Mouse (Mus musculus) forebrain, embryonic 10.5 days (tissue): ENCODE data around the gene 1500009C09Rik. TPM values are rescaled to one million over a fixed set of nuclear protein-coding genes. Genes with fewer than 3 reads are reported as not detected.

Experiments
- DNase-seq: peaks from one replicate; pipeline ENCODE4 v3.0.0-alpha.2; 2017; ENCODE audit warnings: low spot score; ENCODE audit errors: extremely low spot score
- H3K27ac ChIP-seq: fragments of 300-500 bp; sonication (generic); 2 replicates; pipeline ENCODE4 v1.5.1; 2016; ENCODE audit warnings: mild to moderate bottlenecking
- H3K27me3 ChIP-seq: fragments of 300-500 bp; sonication (generic); 2 replicates; pipeline ENCODE4 v1.6.1; 2016; ENCODE audit warnings: mild to moderate bottlenecking; ENCODE audit not compliant: poor library complexity, severe bottlenecking
- H3K36me3 ChIP-seq: fragments of 300-500 bp; sonication (generic); replicated peaks from 2 replicates; pipeline ENCODE4 v1.6.1; 2016; ENCODE audit warnings: mild to moderate bottlenecking, moderate library complexity
- H3K4me1 ChIP-seq: fragments of 300-500 bp; sonication (generic); 2 replicates; pipeline ENCODE4 v1.6.1; 2016
- H3K4me3 ChIP-seq: fragments of 300-500 bp; sonication (generic); 2 replicates; pipeline ENCODE4 v1.5.1; 2016; ENCODE audit warnings: mild to moderate bottlenecking, moderate library complexity
- H3K9me3 ChIP-seq: fragments of 300-500 bp; sonication (generic); 2 replicates; pipeline ENCODE4 v1.6.1; 2016; ENCODE audit warnings: mild to moderate bottlenecking, moderate library complexity
- WGBS: fragments of 180-500 bp; shearing (Covaris S2); methylation state at CpG from one replicate; pipeline ENCODE4 v1.1.7; 2016; 5-methylcytosine and 5-hydroxymethylcytosine counted together
- polyA plus RNA-seq: library from polyadenylated mRNA; unstranded; fragments of >200 nt; fragmentation: Nextera tagmentation; extraction: Ambion mirVana; gene quantifications from 2 replicates; pipeline ENCODE4 v1.2.1, GENCODE M21; 2016

1500009C09Rik gene
- polyA plus RNA-seq, 1 experiment from 2014 or later: not detected

DNA sequence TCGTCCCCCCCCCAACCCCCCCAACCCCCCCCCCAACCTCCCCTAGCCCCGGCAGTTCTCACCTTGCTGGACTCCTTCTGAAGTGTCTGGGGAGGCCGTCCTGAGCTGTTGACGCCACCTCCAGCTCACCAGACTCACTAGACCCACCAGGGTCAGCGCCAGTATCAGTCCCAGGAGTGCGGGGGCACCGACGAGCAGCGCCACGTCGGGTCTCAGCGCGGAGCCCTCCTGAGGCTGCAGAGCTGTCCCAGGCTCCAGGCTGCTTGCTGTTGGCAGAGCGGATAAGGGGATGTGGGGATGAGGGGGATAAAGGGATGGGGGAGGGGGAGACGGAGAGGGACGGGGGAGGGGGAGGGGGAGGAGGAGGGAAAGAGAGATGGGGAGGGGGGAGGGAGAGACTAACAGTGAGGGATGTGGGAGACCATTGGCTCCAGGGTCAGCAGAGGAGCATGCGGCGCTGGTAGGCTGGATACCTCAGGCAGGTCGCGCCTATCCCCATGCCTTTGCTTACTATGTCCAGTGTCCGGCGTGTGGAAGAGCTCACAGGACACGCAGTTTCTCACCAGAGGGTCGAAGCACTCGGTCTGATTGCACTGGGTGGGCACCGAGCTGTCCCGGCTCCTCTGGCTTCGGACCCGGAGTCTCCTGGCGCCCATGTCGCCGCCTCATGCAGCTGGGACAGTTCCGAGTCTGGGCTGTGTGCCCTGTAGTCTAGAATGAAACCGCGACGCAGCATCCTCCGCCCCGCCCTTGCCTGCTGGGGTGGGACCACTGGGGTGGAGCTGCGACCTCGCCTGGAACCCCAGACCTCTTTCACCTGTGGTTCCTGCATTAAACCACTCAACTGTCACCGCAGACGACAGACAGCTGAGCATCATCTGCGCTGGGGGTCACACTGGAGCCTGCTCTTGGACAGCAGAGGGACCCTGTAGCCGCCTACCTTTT lies 28.3 kb upstream of the 1500009C09Rik start, which contains the start of gene Tnfrsf13c:
TSS of gene Tnfrsf13c (minus strand) at position 713 of the 945 bp plus-strand sequence.
- peak within 1 kb of the TSS; percentile 50 for H3K4me3 ChIP-seq
- no peaks in the 10 kb centered on the region for H3K9me3 ChIP-seq
- peaks cover 48% of the 10 kb centered on the region for H3K4me1 ChIP-seq
- no peak for DNase-seq
- 2% methylated on average over 43 of the region's 44 CpGs for WGBS
- H3K27me3 ChIP-seq: peaks cover 63% of the 10 kb centered on the region
- peak within 1 kb of the TSS; percentile 48; the same call in 1 of the 2 replicates for H3K27ac ChIP-seq
- H3K36me3 ChIP-seq: no peaks in the 10 kb centered on the region

DNA sequence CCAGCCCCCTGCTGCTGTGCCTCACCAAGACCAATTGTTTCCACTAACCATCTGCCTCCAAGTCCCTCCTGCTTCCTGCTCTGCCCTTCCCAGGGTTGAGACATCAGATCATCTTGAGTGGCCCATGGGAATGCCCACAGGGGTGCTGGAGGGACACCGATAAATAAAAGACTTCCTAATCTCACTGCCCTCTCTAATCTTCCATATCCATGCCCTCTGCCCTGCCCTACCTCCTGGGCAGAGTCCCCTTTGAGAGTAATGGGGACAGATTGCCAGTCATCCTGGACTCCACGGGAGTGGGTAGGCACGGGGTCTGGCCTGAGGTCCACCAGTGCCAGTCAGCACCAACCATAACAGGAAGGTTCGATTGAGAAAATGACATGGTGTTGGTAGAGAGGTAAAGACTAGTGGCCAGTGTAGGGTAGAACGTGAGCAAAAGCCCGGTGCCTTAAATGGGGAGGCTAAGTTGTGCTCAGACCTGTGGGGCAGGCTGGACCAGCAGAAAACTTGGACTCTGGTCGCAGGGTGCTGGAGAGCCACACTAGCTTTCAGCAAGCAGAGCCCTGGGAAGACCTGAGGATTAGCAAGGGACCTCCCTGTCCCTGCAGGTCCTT lies 27.5 kb upstream of the 1500009C09Rik start:
- Histone ChIP-seq H3K36me3 (no peaks in the 10 kb centered on the region), H3K4me3 (peak overlapping the region; percentile 50), H3K4me1 (peaks cover 46% of the 10 kb centered on the region), H3K27me3 (peaks cover 65% of the 10 kb centered on the region), H3K27ac (no peak overlapping the region), H3K9me3 (no peaks in the 10 kb centered on the region)
- DNase-seq: no peak
- WGBS: 36% methylated on average over 7 of the region's 7 CpGs

DNA sequence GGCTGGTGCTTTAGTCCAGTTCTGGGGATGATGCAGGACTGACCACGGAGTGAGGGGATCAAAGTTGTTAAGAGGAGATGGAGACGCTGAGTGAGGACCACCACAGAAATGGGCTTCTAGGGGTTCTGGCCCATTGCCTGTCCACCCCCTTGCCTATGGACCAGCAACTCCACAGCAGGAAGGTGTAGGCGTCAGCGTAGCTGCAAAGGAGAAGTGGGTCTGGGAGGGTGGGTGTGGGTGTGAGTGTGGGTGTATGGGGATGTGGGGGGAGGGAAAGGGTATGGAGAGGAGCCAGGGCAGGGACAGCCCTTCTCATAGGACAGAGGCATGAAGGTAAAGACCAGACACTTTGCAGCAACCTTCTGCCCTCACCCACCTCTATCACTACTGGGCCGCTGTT lies 26.4 kb upstream of the 1500009C09Rik start:
- Histone ChIP-seq H3K36me3 (no peaks in the 10 kb centered on the region), H3K4me1 (peaks cover 48% of the 10 kb centered on the region), H3K27me3 (peaks cover 58% of the 10 kb centered on the region), H3K4me3 (no peak overlapping the region), H3K27ac (no peak overlapping the region), H3K9me3 (no peaks in the 10 kb centered on the region)
- no peak for DNase-seq
- WGBS: 89% methylated on average over 5 of the region's 5 CpGs

DNA sequence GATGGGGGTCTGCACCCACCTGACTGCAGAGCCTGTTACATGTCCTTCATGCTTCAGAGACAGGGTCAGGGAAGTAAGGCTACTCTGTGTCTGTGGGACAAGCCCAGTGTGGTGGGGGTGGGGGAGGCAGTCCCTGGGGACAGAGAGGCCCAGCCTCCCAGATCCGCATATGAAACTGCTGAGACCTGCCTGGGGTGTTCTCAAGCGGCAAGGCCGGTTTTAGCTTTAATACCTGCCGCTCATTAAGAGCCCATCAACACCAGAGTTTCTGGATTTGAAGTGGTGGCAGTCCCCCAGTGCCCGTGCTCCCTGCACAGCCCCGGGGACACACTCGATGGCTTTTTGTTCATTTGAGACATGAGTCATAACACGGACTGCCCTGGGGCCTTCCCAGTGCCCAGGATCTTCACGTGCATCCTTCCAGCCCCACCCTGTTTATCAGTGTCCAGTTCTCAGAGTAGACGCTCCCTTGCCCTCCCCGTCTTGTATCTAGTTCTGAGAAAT lies 22.6 kb upstream of the 1500009C09Rik start:
- Histone ChIP-seq H3K27me3 (peaks cover 25% of the 10 kb centered on the region), H3K36me3 (peaks cover 23% of the 10 kb centered on the region), H3K4me3 (no peak overlapping the region), H3K4me1 (peaks cover 26% of the 10 kb centered on the region), H3K9me3 (no peaks in the 10 kb centered on the region), H3K27ac (peak overlapping the region; percentile 57)
- WGBS: 46% methylated on average over 11 of the region's 11 CpGs
- DNase-seq: no peak

- no peaks in the 10 kb centered on the region for H3K9me3 ChIP-seq
- peaks cover 27% of the 10 kb centered on the region for H3K36me3 ChIP-seq
- DNase-seq: no peak
- peaks cover 19% of the 10 kb centered on the region for H3K27me3 ChIP-seq
- peaks cover 22% of the 10 kb centered on the region for H3K4me1 ChIP-seq
- H3K27ac ChIP-seq: peak overlapping the region; percentile 57
- H3K4me3 ChIP-seq: no peak overlapping the region
- 71% methylated on average over 6 of the region's 6 CpGs for WGBS
Observed at GRCm38 (mm10) chr15:82230098-82230611, 22.0 kb upstream of the 1500009C09Rik start.

- H3K27me3 ChIP-seq: peaks cover 10% of the 10 kb centered on the region
- peaks cover 27% of the 10 kb centered on the region for H3K36me3 ChIP-seq
- 85% methylated on average over 4 of the region's 4 CpGs for WGBS
- H3K4me3 ChIP-seq: no peak overlapping the region
- H3K9me3 ChIP-seq: no peaks in the 10 kb centered on the region
- DNase-seq: no peak
- peaks cover 20% of the 10 kb centered on the region for H3K4me1 ChIP-seq
- H3K27ac ChIP-seq: 0 out of 2 replicates have a peak overlapping the region, but pooled peaks have one; percentile 57
Observed at GRCm38 (mm10) chr15:82231100-82231499, 21.1 kb upstream of the 1500009C09Rik start.

GRCm38 (mm10) chr15:82231591-82232378 lies 20.4 kb upstream of the 1500009C09Rik start:
- Histone ChIP-seq H3K4me1 (peaks cover 22% of the 10 kb centered on the region), H3K36me3 (peaks cover 28% of the 10 kb centered on the region), H3K27me3 (0 out of 2 replicates have a peak, but pooled peaks cover 4% of the 10 kb centered on the region), H3K27ac (no peak overlapping the region), H3K9me3 (no peaks in the 10 kb centered on the region), H3K4me3 (no peak overlapping the region)
- no peak for DNase-seq
- WGBS: 69% methylated on average over 11 of the region's 11 CpGs

- H3K27me3 ChIP-seq: 0 out of 2 replicates have a peak, but pooled peaks cover 3% of the 10 kb centered on the region
- H3K4me1 ChIP-seq: peaks cover 22% of the 10 kb centered on the region
- peaks cover 34% of the 10 kb centered on the region for H3K36me3 ChIP-seq
- no peak overlapping the region for H3K27ac ChIP-seq
- H3K9me3 ChIP-seq: no peaks in the 10 kb centered on the region
- no peak for DNase-seq
- no peak overlapping the region for H3K4me3 ChIP-seq
- WGBS: 73% methylated on average over 4 of the region's 4 CpGs
Observed at GRCm38 (mm10) chr15:82232651-82233050, 19.5 kb upstream of the 1500009C09Rik start.

DNA sequence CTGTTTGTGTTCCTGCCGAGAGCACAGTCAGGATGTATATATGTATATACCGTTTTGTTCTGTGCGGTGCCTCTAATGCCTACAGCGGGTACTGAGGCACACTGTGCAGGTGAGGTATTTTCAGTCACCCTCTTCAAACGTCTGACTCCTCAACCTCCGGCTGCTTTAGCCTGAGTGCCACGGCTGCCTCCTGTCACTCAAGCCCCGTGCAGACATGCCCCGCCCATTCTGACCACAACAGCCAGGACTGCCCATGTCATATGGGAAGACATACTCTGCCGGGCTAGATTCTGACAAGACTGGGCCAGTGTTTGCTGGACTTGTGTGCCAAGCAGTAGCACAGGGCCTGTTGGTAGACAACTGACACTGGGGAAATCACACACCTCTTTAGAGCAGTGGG lies 16.5 kb upstream of the 1500009C09Rik start:
- no peak for DNase-seq
- peaks cover 57% of the 10 kb centered on the region for H3K36me3 ChIP-seq
- H3K4me3 ChIP-seq: no peak overlapping the region
- WGBS: 74% methylated on average over 10 of the region's 10 CpGs
- H3K9me3 ChIP-seq: no peaks in the 10 kb centered on the region
- no peak overlapping the region for H3K27ac ChIP-seq
- H3K4me1 ChIP-seq: peaks cover 6% of the 10 kb centered on the region; the same call in 1 of the 2 replicates
- no peaks in the 10 kb centered on the region for H3K27me3 ChIP-seq

DNA sequence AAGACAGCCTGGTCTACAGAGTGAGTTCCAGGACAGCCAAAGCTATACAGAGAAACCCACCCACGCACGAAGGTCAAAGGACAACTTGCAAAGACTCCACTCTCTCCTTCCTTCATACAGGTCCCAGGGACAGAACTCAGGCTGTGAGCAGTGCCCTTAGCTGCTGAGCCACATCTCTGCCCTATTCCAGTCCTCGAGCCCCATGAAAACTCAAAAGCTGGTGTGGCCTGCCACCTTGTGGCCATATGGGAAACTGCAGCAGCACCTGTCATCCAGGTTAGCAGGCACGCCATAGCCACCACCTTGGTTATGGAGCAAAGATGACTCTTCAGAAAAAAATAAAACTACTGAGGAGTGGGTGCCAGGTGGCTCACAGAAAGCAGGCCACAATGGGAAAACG lies 15.6 kb upstream of the 1500009C09Rik start:
- Histone ChIP-seq H3K36me3 (peaks cover 63% of the 10 kb centered on the region), H3K27me3 (no peaks in the 10 kb centered on the region), H3K9me3 (no peaks in the 10 kb centered on the region), H3K4me3 (no peak overlapping the region), H3K4me1 (0 out of 2 replicates have a peak, but pooled peaks cover 2% of the 10 kb centered on the region), H3K27ac (no peak overlapping the region)
- WGBS: 17% methylated on average over 5 of the region's 5 CpGs
- DNase-seq: peak; percentile 83

DNA sequence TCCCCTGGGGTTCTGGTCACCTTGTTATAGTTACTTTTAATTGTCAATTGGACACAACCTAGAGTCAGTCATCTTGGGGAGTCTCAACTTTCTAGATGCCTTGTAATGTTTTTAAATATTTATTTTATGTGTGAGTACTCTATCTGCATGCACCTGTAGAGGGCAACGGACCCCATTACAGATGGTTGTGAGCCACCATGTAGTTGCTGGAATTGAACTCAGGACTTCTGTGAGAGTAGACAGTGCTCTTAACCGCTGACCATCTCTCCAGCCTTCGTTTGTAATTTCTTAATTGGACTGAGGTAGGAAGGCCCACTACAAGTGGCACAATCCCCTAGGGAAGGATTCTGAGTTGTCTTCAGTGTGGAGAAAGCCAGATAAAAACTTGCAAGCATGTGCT lies 8.9 kb upstream of the 1500009C09Rik start:
- no peaks in the 10 kb centered on the region for H3K27me3 ChIP-seq
- 85% methylated on average over 3 of the region's 3 CpGs for WGBS
- H3K4me1 ChIP-seq: peaks cover 15% of the 10 kb centered on the region
- no peak for DNase-seq
- peak overlapping the region; percentile 96; the same call in 1 of the 2 replicates for H3K27ac ChIP-seq
- no peaks in the 10 kb centered on the region for H3K9me3 ChIP-seq
- peak overlapping the region; percentile 72 for H3K4me3 ChIP-seq
- H3K36me3 ChIP-seq: peaks cover 22% of the 10 kb centered on the region

DNA sequence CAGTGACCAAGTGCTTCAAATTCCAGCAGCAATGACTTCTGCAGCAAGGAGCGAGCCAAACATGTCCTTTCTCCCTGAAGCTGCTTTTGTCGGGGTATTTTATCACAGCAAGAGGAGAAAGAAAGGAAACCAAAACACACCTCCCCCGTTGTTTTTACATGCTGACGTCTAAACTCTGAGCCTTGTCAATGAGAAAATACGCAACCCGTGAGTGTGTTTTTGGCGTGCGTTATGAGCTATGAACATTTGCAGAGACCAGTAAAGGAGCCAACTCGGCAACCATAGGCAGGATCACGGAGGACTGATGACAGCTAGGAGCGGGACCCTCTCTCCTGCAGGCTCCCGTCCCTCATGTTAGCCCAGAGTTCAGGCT lies 8.5 kb upstream of the 1500009C09Rik start:
- peak overlapping the region; percentile 96 for H3K27ac ChIP-seq
- 11% methylated on average over 12 of the region's 12 CpGs for WGBS

More for the DNA sequence above, 8.5 kb upstream of the 1500009C09Rik start:
- H3K27me3 ChIP-seq: no peaks in the 10 kb centered on the region
- no peak for DNase-seq
- peaks cover 18% of the 10 kb centered on the region for H3K36me3 ChIP-seq
- no peaks in the 10 kb centered on the region for H3K9me3 ChIP-seq
- H3K4me3 ChIP-seq: peak overlapping the region; percentile 72
- H3K4me1 ChIP-seq: peaks cover 15% of the 10 kb centered on the region
